Mouse (Mus musculus) spleen, adult 2 months (tissue): ENCODE measurements at regions not wholly inside any gene's neighbourhood (a gene's known extent, or its start where the extent isn't known, plus 50 kb on each side); places are given as distances from the start of the nearest gene placed in this dataset.

Experiments used
- CTCF ChIP-seq: fragments of 200-500 bp; IDR thresholded peaks from 2 replicates; pipeline ENCODE4 v1.5.1; 2011; ENCODE audit warnings: mild to moderate bottlenecking, inconsistent platforms; ENCODE audit not compliant: insufficient read depth, insufficient read length, insufficient replicate concordance; ENCODE audit errors: extremely low read depth
- POLR2A ChIP-seq: fragments of 200-500 bp; IDR thresholded peaks from 2 replicates; pipeline ENCODE4 v1.6.1; 2011; ENCODE audit warnings: low read depth, low read length, inconsistent platforms

DNA sequence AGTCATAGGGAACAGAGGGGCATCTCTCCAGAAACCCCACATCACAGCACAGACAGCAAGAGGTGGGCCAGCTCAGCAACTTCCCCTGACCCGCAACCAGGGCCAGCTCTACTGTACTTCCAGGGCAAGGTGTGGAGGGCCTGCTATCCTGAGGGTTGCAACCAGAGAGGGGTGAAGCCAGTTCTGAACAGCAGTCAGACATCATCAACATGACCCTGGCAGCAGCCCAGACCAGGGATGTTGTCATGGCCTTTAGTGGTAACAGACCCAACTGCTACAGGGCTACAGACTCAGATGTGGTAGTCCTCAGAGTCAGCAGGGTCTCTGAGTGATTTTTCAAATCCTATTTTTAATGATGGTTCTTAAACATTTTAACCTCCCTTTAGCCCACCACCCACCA lies 104.0 kb upstream of the Arid1b start:
- no peak for TF ChIP-seq CTCF
- no peak for TF ChIP-seq POLR2A
